Mouse (Mus musculus): ENCODE results near the gene Klk1b8. TPM values are rescaled to one million over a fixed set of nuclear protein-coding genes. Genes with fewer than 3 reads are reported as not detected.

Klk1b8 gene
- total RNA-seq (2014; rRNA removed) (not detected in 2 replicates), polyA plus RNA-seq (2012; rRNA removed) (not detected in 2 replicates)

GRCm38 (mm10) chr7:43950364-43950763, at the start of gene Klk1b8:
Gene Klk1b8 (plus strand): TSS chr7:43950664.
- Histone ChIP-seq H3K9ac (ENCODE audit: low read depth, low read length) (no peak within 1 kb of the TSS), H3K27me3 (ENCODE audit: control insufficient read depth, insufficient read depth, low read length) (no peaks in the 10 kb centered on the region), H3K79me2 (ENCODE audit: control insufficient read depth, insufficient read depth, low read length) (no peaks in the 10 kb centered on the region), H3K4me3 (ENCODE audit: insufficient read depth, low read depth, low read length) (no peak within 1 kb of the TSS), H3K36me3 (ENCODE audit: control insufficient read depth, insufficient read depth, low read length) (no peaks in the 10 kb centered on the region), H3K4me1 (ENCODE audit: control insufficient read depth, insufficient read depth, low read length) (no peaks in the 10 kb centered on the region), H3K27ac (replicated peaks; ENCODE audit: insufficient read depth, low read depth, low read length) (no peak within 1 kb of the TSS)
- 37% methylated on average over 2 of the region's 2 CpGs for WGBS
- no peak for DNase-seq (ENCODE audit: extremely low read depth, low read depth, low spot score)
- TF ChIP-seq POLR2A (IDR thresholded peaks at IDR 0.05; ENCODE audit: extremely low read depth, insufficient read depth, low read length) (no peak), CTCF (IDR thresholded peaks at IDR 0.05; ENCODE audit: low read depth, low read length) (no peak)

GRCm38 (mm10) chr7:43914821-43915220, 35.6 kb upstream of the Klk1b8 start:
- Histone ChIP-seq H3K27ac (replicated peaks; ENCODE audit: insufficient read depth, low read depth, low read length) (no peak overlapping the region), H3K36me3 (ENCODE audit: control insufficient read depth, insufficient read depth, low read length) (no peaks in the 10 kb centered on the region), H3K27me3 (ENCODE audit: control insufficient read depth, insufficient read depth, low read length) (no peaks in the 10 kb centered on the region), H3K4me1 (ENCODE audit: control insufficient read depth, insufficient read depth, low read length) (no peaks in the 10 kb centered on the region), H3K9ac (ENCODE audit: low read depth, low read length) (no peak overlapping the region), H3K79me2 (ENCODE audit: control insufficient read depth, insufficient read depth, low read length) (no peaks in the 10 kb centered on the region), H3K4me3 (ENCODE audit: insufficient read depth, low read depth, low read length) (no peak overlapping the region)
- WGBS = 40% methylated on average over 9 of the region's 9 CpGs
- DNase-seq (ENCODE audit: extremely low read depth, low read depth, low spot score) = no peak
- no peak for TF ChIP-seq POLR2A (IDR thresholded peaks at IDR 0.05; ENCODE audit: extremely low read depth, insufficient read depth, low read length)
- TF ChIP-seq CTCF (IDR thresholded peaks at IDR 0.05; ENCODE audit: low read depth, low read length) = no peak

- no peak for TF ChIP-seq POLR2A (IDR thresholded peaks at IDR 0.05; ENCODE audit: extremely low read depth, insufficient read depth, low read length)
- TF ChIP-seq CTCF (IDR thresholded peaks at IDR 0.05; ENCODE audit: low read depth, low read length) = no peak
- WGBS = 80% methylated on average over 13 of the region's 13 CpGs
- Histone ChIP-seq H3K36me3 (ENCODE audit: control insufficient read depth, insufficient read depth, low read length) (no peaks in the 10 kb centered on the region), H3K27ac (replicated peaks; ENCODE audit: insufficient read depth, low read depth, low read length) (no peak overlapping the region), H3K79me2 (ENCODE audit: control insufficient read depth, insufficient read depth, low read length) (no peaks in the 10 kb centered on the region), H3K9ac (ENCODE audit: low read depth, low read length) (no peak overlapping the region), H3K4me3 (ENCODE audit: insufficient read depth, low read depth, low read length) (no peak overlapping the region), H3K27me3 (ENCODE audit: control insufficient read depth, insufficient read depth, low read length) (no peaks in the 10 kb centered on the region), H3K4me1 (ENCODE audit: control insufficient read depth, insufficient read depth, low read length) (no peaks in the 10 kb centered on the region)
- DNase-seq (ENCODE audit: extremely low read depth, low read depth, low spot score) = no peak
Measured at GRCm38 (mm10) chr7:43918426-43918825, 32.0 kb upstream of the Klk1b8 start.

- no peaks in the 10 kb centered on the region for H3K4me1 ChIP-seq (ENCODE audit: control insufficient read depth, insufficient read depth, low read length)
- WGBS = 62% methylated on average over 8 of the region's 8 CpGs
- no peak overlapping the region for H3K4me3 ChIP-seq (ENCODE audit: insufficient read depth, low read depth, low read length)
- no peaks in the 10 kb centered on the region for H3K27me3 ChIP-seq (ENCODE audit: control insufficient read depth, insufficient read depth, low read length)
- TF ChIP-seq CTCF (IDR thresholded peaks at IDR 0.05; ENCODE audit: low read depth, low read length) = no peak
- no peak for TF ChIP-seq POLR2A (IDR thresholded peaks at IDR 0.05; ENCODE audit: extremely low read depth, insufficient read depth, low read length)
- H3K79me2 ChIP-seq (ENCODE audit: control insufficient read depth, insufficient read depth, low read length) = no peaks in the 10 kb centered on the region
- no peaks in the 10 kb centered on the region for H3K36me3 ChIP-seq (ENCODE audit: control insufficient read depth, insufficient read depth, low read length)
- no peak for DNase-seq (ENCODE audit: extremely low read depth, low read depth, low spot score)
- H3K27ac ChIP-seq (replicated peaks; ENCODE audit: insufficient read depth, low read depth, low read length) = no peak overlapping the region
- no peak overlapping the region for H3K9ac ChIP-seq (ENCODE audit: low read depth, low read length)
Measured at GRCm38 (mm10) chr7:43918871-43919270, 31.6 kb upstream of the Klk1b8 start.

GRCm38 (mm10) chr7:43919559-43920451, 30.7 kb upstream of the Klk1b8 start:
- H3K4me1 ChIP-seq (ENCODE audit: control insufficient read depth, insufficient read depth, low read length) = no peaks in the 10 kb centered on the region
- no peak overlapping the region for H3K27ac ChIP-seq (replicated peaks; ENCODE audit: insufficient read depth, low read depth, low read length)
- H3K36me3 ChIP-seq (ENCODE audit: control insufficient read depth, insufficient read depth, low read length) = no peaks in the 10 kb centered on the region
- 20% methylated on average over 14 of the region's 14 CpGs for WGBS
- no peak overlapping the region for H3K4me3 ChIP-seq (ENCODE audit: insufficient read depth, low read depth, low read length)
- TF ChIP-seq POLR2A (IDR thresholded peaks at IDR 0.05; ENCODE audit: extremely low read depth, insufficient read depth, low read length) (no peak), CTCF (IDR thresholded peaks at IDR 0.05; ENCODE audit: low read depth, low read length) (peak; percentile 97)
- H3K79me2 ChIP-seq (ENCODE audit: control insufficient read depth, insufficient read depth, low read length) = no peaks in the 10 kb centered on the region
- H3K27me3 ChIP-seq (ENCODE audit: control insufficient read depth, insufficient read depth, low read length) = no peaks in the 10 kb centered on the region
- no peak overlapping the region for H3K9ac ChIP-seq (ENCODE audit: low read depth, low read length)
- peak; percentile 23 for DNase-seq (ENCODE audit: extremely low read depth, low read depth, low spot score)

- Histone ChIP-seq H3K79me2 (ENCODE audit: control insufficient read depth, insufficient read depth, low read length) (no peaks in the 10 kb centered on the region), H3K27ac (replicated peaks; ENCODE audit: insufficient read depth, low read depth, low read length) (no peak overlapping the region), H3K4me3 (ENCODE audit: insufficient read depth, low read depth, low read length) (no peak overlapping the region), H3K4me1 (ENCODE audit: control insufficient read depth, insufficient read depth, low read length) (no peaks in the 10 kb centered on the region), H3K27me3 (ENCODE audit: control insufficient read depth, insufficient read depth, low read length) (no peaks in the 10 kb centered on the region), H3K36me3 (ENCODE audit: control insufficient read depth, insufficient read depth, low read length) (no peaks in the 10 kb centered on the region), H3K9ac (ENCODE audit: low read depth, low read length) (no peak overlapping the region)
- TF ChIP-seq POLR2A (IDR thresholded peaks at IDR 0.05; ENCODE audit: extremely low read depth, insufficient read depth, low read length) (no peak), CTCF (IDR thresholded peaks at IDR 0.05; ENCODE audit: low read depth, low read length) (no peak)
- 84% methylated on average over 3 of the region's 3 CpGs for WGBS
- peak; percentile 23 for DNase-seq (ENCODE audit: extremely low read depth, low read depth, low spot score)
Measured at GRCm38 (mm10) chr7:43920582-43920981, 29.9 kb upstream of the Klk1b8 start.

Measured in liver, adult 2 months (tissue).